Mouse (Mus musculus): Measurements from ENCODE around the gene Cep112. TPM values are rescaled to one million over a fixed set of nuclear protein-coding genes. Genes with fewer than 3 reads are reported as not detected.

The Cep112 gene
- polyA plus RNA-seq (2017; shearing (Covaris generic)) = 8.3 TPM

GRCm38 (mm10) chr11:108424889-108425591, at the start of gene Cep112:
Gene Cep112, plus strand, starts transcription at chr11:108425192.

Other genes starting within 250 kb of the Cep112 start
- gene Apoh, start 81.8 kb upstream of the Cep112 start, polyA plus RNA-seq (2017; shearing (Covaris generic)) = not detected
- gene Prkca, start 81.3 kb upstream of the Cep112 start, polyA plus RNA-seq (2017; shearing (Covaris generic)) = 60.0 TPM